Mouse (Mus musculus): ENCODE data around the gene Farp2. TPM values are rescaled to one million over a fixed set of nuclear protein-coding genes. Genes with fewer than 3 reads are reported as not detected.
"Not testable (repeated sequence)": the region's sequence is repeated elsewhere in the genome, so short reads cannot be mapped to it uniquely, and the experiment has no call there.

The Farp2 gene
- total RNA-seq, 2 experiments from 2014 or later: 8.7 to 8.9 TPM

DNA sequence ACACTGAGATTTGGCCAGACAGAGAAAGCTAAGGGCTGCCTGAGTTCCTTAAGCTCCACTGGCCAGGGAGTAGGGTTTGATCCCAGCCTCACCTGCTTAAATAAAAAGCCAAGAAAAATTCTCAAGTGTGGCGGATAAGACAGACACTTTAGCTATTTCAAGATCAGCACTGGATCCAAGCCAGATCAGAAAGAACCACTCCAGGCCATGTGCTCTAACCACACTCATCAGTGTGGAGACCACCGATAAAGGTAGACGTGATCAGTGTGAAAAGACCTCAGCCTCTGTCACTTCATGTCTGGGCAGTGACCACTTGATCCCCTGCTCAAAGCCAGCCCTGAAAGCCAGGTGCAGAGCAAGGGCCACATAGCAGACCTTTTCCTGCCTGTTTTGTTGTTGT, 120.8 kb downstream of the Farp2 start:
- no peak for DNase-seq
- intact Hi-C loops (cut with DNase I): no loop called here

DNA sequence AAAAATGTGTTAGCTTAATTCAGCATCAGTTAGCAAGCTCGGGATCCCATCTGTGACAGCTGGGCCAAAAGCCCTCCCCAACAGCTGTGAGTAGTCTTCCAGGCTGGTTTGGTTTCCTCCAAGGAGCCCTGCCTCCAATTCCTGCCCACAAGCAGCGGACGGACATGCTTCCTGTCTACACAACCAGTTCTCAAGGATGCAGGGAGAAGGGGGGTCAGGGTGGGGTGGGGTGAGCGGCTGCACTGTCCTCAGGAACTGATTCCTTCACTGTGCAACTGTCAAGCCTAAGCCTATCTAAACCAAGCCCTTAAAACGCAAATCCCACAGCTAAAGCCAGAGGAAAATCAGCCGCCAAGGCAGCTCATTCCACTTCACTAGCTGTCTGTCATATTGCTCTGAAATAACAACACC, 122.6 kb downstream of the Farp2 start:
- peak; percentile 48 for DNase-seq
- intact Hi-C loops (cut with DNase I): no loop called here

DNA sequence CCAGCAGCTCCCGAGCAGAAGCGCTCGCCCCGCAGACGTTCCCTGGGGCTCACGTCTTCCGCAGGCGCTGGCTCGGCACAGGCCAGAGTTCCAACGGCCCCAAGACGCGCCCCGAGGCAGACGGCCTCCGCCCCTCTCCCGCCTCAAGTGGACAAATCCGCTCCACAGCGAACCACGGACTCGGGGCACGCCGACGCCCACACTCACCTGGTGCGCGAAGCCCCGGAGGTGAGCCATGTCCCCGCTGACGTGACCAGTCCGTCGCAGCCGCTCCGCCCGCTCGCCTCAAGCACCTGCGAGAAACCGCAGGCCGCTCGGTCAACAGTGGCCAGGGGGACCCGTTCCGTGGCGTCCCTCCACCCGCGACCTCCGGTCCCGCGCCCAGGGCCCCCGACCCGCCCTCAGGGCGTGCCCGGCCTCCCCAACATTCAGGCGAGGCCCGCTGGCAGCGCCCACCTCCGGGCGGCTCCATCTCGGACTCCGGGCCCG, 123.3 kb downstream of the Farp2 start:
- intact Hi-C loops (cut with DNase I): no loop called here
- no peak for DNase-seq

DNA sequence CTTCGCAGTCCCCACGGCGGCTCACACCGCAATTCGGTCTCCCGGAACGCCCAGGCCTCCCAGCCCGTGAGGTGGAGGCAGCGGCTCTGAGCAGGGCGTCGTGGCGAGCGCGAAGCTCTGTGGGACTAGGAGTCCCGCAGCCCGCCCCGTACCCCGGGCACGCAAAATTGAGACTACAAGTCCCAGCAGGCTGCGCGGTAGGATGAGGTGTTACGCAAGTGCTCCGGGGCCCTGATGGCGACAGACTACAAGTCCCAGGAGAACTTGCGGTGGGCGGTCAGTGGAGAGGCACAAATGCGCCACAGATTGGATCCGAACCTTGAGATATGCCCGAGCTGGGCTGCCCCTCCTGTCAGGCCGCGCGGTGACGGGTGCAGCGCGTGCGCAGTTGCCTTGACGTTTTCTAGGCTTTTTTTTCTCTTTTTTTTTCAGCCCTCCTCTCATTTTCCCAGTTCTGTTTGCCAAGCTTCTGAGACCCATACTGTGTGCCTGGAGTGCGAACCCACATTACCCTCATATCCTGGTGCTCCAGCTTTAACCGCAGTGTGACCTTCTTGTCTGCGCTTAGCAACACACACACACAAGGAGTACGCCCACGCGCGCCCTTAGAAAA, 123.8 kb downstream of the Farp2 start:
- DNase-seq: peak; percentile 99
- intact Hi-C loops (cut with DNase I): no loop called here

DNA sequence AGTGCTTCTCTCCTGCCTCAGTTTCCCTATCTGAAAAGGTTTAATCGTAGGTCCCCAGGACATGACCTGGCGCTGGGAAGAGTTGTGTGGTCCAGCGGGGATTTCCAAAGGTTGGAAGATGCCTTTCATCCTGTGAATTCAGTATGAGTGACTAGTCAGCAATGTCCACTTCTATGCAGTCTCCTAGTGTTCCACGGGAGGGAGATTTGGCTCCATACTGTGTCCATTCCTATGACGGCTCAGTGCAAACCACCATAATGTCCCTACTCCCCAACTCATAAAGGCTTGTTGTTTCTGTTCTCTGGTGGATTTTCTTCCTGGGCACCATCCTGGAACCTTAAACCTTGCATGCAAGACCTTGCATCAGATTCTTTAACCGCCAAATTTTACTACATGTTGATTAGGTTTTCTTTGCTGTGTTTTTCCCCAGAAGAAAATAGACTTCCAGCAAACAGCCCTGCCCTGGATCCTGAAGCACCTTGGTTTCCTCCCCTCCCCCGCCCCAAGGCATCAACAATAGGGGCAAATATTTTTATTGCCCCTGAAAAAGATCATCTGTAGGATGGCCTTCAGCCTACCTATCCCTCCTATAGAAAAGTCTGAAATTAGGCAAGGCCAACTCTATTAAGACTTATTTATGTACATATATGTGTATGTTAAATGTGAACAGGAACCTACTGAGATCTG, 124.5 kb downstream of the Farp2 start:
- intact Hi-C loops (cut with DNase I): no loop called here
- DNase-seq: no peak

DNA sequence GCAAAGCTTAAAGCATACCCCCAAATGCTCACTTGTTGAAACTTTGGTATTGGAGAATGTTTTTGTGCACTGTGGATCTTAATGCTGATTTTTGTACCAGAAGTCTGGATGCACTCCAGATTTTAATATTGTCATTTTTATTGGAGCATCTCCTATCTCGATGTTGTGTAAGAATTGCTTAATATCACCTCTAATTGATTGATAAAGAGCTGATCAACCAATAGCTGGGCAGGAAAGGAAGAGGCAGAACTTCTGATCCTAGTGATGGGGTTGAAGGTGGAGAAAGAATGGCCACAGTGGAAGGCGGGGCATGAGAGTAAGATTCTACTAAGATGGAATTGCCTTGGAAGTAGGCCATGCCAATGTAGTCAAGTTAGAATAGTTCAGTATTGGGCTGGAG, 130.1 kb downstream of the Farp2 start:
- intact Hi-C loops (cut with DNase I): no loop called here
- DNase-seq: no peak

DNA sequence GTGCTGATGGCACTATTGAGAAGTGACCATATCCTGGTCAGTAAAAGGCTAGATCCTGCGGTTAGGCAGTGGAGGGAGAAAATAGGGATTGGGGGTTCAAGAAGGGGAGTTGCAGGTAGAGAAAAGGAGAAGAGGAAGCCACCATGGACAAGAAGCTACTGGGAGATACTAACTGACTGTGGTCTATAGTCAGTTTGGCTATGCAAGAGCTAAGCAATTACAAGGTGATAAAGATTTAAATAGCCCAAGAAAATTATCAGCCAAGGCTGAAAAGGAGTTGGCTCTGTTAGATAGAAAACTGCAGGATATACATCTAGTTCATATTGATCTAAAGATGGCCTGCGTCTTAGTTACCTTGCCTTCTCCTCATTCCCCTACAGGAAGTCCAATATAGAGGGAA, 130.8 kb downstream of the Farp2 start:
- intact Hi-C loops (cut with DNase I): no loop called here
- DNase-seq: no peak

DNA sequence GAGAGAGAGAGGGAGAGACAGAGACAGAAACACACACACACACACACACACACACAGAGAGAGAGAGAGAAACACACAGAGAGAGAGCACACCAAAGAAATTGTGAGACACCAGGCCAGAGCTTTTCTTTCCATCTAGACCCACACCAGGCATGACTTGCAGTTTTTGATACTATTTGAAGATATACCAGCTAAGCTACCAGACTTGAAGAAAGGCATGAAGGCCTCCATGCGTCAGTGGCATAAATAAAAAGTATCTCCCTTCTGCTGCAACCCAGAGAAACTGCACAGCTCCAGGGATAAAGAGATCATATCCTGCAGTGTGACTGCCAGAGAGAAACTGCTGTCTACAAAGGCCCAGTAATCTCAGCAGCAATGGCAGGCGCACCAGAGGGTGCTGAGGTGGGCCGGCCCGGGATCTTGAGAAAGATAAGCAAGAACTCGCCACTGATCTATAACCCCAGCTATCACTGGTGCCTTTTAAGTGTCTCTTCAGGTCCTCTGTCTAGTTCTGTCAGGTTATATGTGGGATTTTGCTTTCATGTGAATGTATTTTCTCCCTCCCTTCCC, 137.8 kb downstream of the Farp2 start:
- no peak for DNase-seq
- intact Hi-C loops (cut with DNase I): no loop called here

DNA sequence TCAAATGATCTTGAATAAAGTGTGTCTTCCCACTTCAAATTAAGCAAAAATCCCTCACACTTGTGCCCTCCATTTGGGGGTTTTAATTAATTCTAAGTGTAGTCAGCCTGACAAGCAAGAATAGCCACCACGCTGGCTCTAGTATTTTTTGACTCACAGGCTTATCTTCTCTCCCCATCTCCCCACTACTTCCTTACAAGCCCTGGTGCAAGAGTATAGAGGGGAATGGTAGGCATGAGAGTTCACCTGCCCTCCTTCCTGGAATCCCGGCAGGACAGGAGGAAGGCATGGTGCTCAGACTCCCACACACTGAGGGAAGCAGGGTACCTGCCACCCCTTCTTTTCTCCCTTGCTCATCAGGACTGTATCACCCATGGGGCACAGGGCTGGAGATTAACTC, 142.4 kb downstream of the Farp2 start:
- no peak for DNase-seq
- intact Hi-C loops (cut with DNase I): no loop called here

DNA sequence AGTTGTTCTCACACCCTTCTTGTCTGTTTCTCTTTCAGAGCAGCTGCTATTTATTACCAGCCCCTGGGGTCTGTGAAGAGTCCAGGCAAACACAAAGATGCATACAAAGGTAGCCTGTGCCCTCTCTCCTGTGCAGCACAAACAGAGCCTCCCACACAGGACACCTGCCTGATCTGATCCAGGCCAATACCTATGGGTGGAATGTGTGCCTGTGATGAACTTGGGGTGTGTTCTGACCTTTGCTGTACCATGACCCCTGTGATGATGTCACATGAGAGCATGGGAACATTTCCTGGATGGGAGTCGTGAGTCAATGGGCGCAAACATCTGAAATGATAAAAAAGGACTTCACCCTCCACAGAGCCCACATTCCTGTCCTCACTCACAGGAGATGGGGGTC, 142.9 kb downstream of the Farp2 start:
- DNase-seq: no peak
- intact Hi-C loops (cut with DNase I): no loop called here

DNA sequence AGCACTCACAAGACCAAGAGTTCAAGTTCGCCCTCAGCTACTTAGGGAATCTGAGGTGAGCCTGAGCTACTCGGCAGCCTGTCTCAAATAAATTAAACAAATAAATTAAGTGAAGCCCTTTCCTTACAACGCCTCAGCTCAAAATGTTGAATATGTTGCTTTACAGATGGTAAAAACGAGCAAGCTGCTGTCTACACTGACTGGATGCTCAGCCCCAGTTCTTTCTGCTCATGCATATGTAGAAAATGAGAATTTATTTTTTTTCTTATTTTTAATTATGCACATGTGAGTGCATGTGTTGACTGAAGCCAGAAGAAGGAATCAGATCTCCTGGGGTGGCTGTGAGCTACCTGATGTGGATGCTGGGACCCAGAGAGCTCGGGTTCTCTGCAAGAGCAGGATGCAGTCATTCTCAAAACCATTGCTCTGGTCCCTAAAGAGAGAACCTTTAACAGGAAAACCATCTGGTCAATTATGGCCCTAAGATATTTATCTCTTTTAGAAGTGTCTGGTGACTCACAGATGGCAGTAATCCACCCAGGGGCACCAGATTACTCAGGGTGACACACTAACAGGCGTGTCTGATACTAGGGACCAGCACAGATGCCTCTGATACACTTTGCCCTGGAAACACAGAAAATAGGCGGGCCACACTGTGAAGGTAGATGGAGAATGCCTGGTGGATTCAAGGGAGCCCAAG, 144.6 kb downstream of the Farp2 start:
- DNase-seq: no peak
- intact Hi-C loops (cut with DNase I): no loop called here

DNA sequence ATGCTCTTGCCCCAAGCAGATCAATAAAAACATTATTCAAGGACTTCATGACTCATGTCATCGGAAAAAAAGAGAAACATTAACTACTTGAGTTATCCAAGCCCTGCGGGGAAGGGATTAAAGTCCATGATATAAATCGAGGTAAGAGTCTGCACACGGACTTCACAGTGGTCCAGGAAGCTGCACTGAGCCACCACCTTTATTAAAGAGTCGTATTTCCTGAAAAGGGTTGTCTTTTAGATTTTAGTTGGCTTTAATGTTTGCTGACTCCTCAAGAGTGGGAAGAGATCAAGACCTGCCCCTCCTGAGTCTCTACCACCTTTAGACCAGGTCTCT, 145.1 kb downstream of the Farp2 start:
- no peak for DNase-seq
- intact Hi-C loops (cut with DNase I): no loop called here

DNA sequence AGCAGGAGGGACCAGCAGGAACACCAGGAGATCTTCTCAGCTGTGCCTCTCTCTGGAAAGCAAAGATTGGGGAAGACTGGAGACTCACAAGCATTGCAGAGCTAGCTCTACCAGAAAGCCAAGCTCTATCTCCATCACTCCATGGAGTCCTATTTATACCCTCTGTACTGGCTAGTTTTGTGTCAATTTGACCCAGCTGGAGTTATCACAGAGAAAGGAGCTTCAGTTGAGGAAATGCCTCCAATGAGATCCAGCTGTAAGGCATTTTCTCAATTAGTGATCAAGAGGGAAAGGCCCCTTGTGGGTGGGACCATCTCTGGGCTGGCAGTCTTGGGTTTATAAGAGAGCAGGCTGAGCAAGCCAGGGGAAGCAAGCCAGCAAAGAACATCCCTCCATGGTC, 146.7 kb downstream of the Farp2 start, which contains the start of gene Stk25:
TSS of gene Stk25 (minus strand) at position 101 of the 400 bp plus-strand sequence.
- intact Hi-C loops (cut with DNase I); DNase-seq: not testable (repeated sequence)

DNA sequence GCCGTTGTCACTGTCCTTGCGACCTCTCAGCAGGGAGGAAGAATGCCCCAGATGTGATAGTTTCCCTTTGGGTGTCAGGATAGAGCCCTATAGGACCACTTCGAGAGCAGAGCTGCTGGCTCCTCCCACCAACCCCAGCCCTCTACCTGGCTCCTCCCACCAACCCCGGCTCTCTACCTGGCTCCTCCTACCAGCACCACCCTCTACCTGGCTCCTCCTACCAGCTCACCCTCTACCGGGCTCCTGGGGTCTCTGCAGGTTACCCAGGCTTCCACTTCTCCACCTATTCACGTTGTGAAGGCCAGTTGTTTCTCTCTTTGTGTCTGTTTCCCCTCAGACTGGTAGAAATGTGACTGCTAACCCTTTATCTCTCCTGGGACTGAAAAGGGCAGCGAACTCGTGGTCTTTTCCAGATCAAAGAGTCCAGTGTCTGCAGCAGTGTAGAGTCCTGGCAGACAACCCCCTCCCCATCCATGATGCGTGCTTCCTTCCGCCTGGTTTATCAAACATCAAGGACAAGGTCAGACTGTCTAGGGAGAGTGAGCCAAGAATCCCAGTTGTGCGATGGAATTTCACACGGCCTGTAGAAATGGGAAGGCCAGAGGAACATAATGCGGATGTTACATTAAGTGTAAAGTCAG, 156.0 kb downstream of the Farp2 start:
- intact Hi-C loops (cut with DNase I): no loop called here
- DNase-seq: no peak

DNA sequence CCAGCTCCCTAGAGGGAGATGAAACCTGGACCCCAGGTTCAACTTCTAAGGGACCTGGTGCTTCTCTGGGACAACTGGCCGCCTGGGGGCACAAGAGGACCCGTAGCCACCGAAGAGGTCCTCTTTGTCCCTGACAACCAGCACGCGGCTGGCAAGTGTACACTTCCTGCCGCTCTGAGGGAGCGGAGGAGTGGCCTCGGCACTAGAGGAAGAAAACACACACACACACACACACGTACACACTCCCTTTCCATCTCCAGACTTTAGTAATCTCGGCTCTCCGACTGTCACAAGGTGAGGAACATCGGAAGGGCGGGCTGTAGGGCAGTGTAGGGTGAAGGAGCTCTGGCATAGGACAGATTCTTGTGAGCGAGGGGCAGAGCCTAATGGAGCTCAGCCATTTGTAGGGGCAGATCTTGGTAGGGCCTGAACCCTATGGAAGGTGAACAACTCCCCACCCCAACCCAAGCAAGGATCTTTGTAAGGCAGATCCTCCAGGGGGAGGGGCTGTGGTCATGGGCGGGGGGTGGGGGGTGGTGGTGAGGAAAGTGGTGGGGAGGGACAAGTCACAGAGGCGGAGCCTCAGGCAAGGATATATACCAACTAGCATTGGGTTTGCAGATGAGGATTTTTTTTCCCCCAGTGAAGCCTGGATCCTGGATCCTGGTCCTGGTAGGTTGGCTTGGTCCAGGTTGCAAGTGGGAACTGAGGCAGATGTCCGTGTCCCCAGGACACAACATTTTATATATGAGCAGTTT, 157.1 kb downstream of the Farp2 start:
- intact Hi-C loops (cut with DNase I): no loop called here
- peak; percentile 87 for DNase-seq

DNA sequence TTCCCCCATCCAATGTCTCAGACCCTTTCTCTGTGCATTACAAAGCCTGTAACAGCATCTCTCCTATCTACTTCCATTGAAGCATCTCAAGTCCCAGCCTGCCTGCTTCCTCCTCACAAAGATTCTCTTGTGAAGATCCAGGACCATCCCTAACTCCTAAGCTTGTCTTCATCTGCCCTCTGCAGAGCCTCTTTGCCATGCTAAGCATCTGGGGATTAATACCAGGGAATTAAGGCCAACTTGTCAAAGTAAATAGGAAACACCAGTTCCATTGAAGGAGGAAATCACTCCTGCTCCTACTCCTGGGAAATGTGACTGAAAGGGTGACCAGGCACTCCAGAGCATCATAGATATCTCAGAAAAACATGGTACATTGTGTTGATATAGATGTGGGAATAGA, 158.1 kb downstream of the Farp2 start:
- intact Hi-C loops (cut with DNase I): no loop called here
- no peak for DNase-seq
